Mouse (Mus musculus): ENCODE measurements around the gene Pmvk. TPM values are rescaled to one million over a fixed set of nuclear protein-coding genes. Genes with fewer than 3 reads are reported as not detected.

Gene Pmvk
- polyA plus RNA-seq, 1 experiment from 2014 or later: 27.7 TPM

DNA sequence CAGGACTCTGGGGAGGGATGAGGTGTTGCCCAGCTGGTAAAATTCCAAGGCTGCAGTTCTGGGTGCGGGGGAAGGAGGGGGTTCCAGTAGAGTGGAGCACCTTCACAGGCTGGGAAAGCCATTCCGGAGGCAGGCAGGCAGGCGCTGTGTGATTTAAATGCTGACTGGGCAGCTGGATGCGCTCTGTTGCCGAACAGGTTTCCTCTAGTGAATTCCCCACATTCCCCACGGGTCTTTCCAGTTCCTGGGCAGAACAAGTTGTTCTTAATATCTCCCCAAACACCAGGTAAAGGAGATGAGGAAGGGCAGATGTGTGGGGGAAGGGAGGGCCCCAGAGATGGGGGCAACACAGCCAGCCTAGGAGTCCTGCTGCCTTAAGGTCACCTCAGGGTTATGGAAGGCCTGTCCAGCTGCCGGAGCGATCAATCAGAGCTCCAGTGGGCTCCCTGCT, 38.4 kb downstream of the Pmvk start:
- Histone ChIP-seq H3K4me1 (replicated peaks; ENCODE audit: control insufficient read depth, insufficient read depth, low read length) (no peaks in the 10 kb centered on the region), H3K4me3 (ENCODE audit: low read depth, low read length) (no peak overlapping the region), H3K27ac (ENCODE audit: low read depth, low read length) (no peak overlapping the region), H3K4me2 (replicated peaks; ENCODE audit: low read depth) (no peak overlapping the region), H3K27me3 (replicated peaks; ENCODE audit: control insufficient read depth, insufficient read depth, low read length) (no peaks in the 10 kb centered on the region), H3K9ac (ENCODE audit: low read depth, low read length) (no peak overlapping the region), H3K9me3 (ENCODE audit: control insufficient read depth) (no peaks in the 10 kb centered on the region), H3K36me3 (ENCODE audit: control insufficient read depth, insufficient read depth) (no peaks in the 10 kb centered on the region)
- WGBS: 36% methylated on average over 8 of the region's 8 CpGs
- ATAC-seq: no peak
- no peak for TF ChIP-seq CTCF (IDR thresholded peaks at IDR 0.05; ENCODE audit: low read depth)

DNA sequence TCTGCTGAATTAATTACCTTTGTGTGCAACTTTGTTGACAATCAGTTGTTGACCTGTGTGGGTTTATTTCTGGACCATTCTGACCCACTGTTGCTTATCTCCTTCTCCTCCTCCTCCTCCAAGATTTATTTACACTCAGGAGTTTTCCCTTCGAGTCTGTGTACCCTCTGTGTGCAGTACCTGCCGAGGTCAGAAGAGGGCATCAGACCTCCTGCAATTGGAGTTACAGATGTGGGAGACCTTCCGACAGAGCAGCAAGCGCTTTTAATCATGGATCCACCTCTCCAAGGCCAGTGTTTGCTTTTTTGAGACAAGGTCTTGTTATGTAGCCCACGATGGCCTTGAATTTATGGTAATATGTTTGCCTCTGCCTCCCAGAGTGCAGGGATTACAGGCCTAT, 40.3 kb downstream of the Pmvk start:
- no peak overlapping the region for H3K27ac ChIP-seq (ENCODE audit: low read depth, low read length)
- H3K4me2 ChIP-seq (replicated peaks; ENCODE audit: low read depth): no peak overlapping the region
- ATAC-seq: no peak
- no peak overlapping the region for H3K9ac ChIP-seq (ENCODE audit: low read depth, low read length)
- no peaks in the 10 kb centered on the region for H3K4me1 ChIP-seq (replicated peaks; ENCODE audit: control insufficient read depth, insufficient read depth, low read length)
- H3K36me3 ChIP-seq (ENCODE audit: control insufficient read depth, insufficient read depth): no peaks in the 10 kb centered on the region
- no peaks in the 10 kb centered on the region for H3K9me3 ChIP-seq (ENCODE audit: control insufficient read depth)
- no peak overlapping the region for H3K4me3 ChIP-seq (ENCODE audit: low read depth, low read length)
- H3K27me3 ChIP-seq (replicated peaks; ENCODE audit: control insufficient read depth, insufficient read depth, low read length): no peaks in the 10 kb centered on the region
- WGBS: 87% methylated on average over 5 of the region's 5 CpGs
- peak; percentile 28; the same call in 1 of the 2 replicates for TF ChIP-seq CTCF (IDR thresholded peaks at IDR 0.05; ENCODE audit: low read depth)

DNA sequence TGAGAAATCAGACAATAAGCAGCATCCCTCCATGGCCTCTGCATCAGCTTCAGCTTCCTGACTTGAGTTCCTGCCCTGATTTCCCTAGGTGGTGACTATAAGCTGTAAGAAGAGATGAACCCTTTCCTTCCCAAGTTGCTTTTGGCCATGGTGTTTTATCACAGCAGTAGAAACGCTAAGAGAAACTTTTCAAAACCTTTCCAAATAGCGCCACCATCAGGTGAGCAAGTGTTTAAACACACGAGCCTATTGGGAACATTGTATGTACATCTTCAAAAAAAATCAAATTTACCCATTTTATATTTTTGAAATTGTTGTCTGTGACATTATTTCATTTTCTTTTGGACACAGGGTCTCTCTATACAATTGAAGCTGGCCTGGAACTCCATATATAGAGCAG, 42.0 kb downstream of the Pmvk start:
- Histone ChIP-seq H3K36me3 (ENCODE audit: control insufficient read depth, insufficient read depth) (no peaks in the 10 kb centered on the region), H3K27ac (ENCODE audit: low read depth, low read length) (no peak overlapping the region), H3K4me2 (replicated peaks; ENCODE audit: low read depth) (no peak overlapping the region), H3K9me3 (ENCODE audit: control insufficient read depth) (no peaks in the 10 kb centered on the region), H3K27me3 (replicated peaks; ENCODE audit: control insufficient read depth, insufficient read depth, low read length) (no peaks in the 10 kb centered on the region), H3K4me1 (replicated peaks; ENCODE audit: control insufficient read depth, insufficient read depth, low read length) (no peaks in the 10 kb centered on the region), H3K9ac (ENCODE audit: low read depth, low read length) (no peak overlapping the region), H3K4me3 (ENCODE audit: low read depth, low read length) (no peak overlapping the region)
- TF ChIP-seq CTCF (IDR thresholded peaks at IDR 0.05; ENCODE audit: low read depth): no peak
- 72% methylated on average over 3 of the region's 3 CpGs for WGBS
- no peak for ATAC-seq

DNA sequence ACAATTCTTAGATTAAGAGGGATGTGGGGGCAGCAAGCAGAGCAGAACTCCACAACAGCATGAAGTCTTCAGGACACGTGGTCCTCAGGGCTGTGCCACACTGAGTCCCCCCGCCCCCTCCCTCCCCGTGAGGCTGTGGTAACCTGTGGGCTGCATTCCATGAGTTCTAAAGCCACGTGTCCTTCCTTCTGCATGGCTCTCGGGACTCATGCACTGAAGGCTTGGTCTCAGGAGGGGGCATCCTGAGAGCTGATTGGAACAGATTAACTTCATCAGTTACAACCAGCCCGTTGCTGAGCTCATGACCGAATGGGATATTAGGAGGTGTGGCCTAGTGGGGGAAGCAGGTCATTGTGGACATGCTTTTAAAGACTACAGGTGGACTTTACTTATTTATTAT, 45.4 kb downstream of the Pmvk start:
- Histone ChIP-seq H3K27ac (ENCODE audit: low read depth, low read length) (no peak overlapping the region), H3K27me3 (replicated peaks; ENCODE audit: control insufficient read depth, insufficient read depth, low read length) (no peaks in the 10 kb centered on the region), H3K9ac (ENCODE audit: low read depth, low read length) (no peak overlapping the region), H3K9me3 (ENCODE audit: control insufficient read depth) (no peaks in the 10 kb centered on the region), H3K36me3 (ENCODE audit: control insufficient read depth, insufficient read depth) (no peaks in the 10 kb centered on the region), H3K4me3 (ENCODE audit: low read depth, low read length) (no peak overlapping the region), H3K4me2 (replicated peaks; ENCODE audit: low read depth) (no peak overlapping the region), H3K4me1 (replicated peaks; ENCODE audit: control insufficient read depth, insufficient read depth, low read length) (no peaks in the 10 kb centered on the region)
- no peak for TF ChIP-seq CTCF (IDR thresholded peaks at IDR 0.05; ENCODE audit: low read depth)
- no peak for ATAC-seq
- 55% methylated on average over 7 of the region's 7 CpGs for WGBS

DNA sequence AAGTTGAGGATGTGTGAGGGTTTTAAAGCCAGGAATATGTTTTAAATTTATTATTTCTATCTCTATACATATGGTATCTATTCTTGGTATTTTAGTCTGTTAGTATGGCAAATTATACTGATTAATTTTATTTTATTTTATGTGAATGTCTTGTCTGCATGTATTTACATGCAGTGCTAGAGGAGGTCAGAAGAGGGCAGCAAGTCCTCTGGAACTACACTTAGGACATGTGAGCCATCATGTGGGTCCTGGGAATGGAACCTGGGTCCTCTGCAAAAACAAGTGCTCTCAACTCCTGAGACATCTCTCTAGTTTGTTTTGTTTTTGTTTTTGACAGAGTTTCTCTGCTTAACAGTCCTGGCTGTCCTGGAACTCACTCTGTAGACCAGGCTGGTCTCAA, 47.1 kb downstream of the Pmvk start:
- peak; percentile 55 for TF ChIP-seq CTCF (IDR thresholded peaks at IDR 0.05; ENCODE audit: low read depth)
- Histone ChIP-seq H3K4me1 (replicated peaks; ENCODE audit: control insufficient read depth, insufficient read depth, low read length) (no peaks in the 10 kb centered on the region), H3K9ac (ENCODE audit: low read depth, low read length) (no peak overlapping the region), H3K9me3 (ENCODE audit: control insufficient read depth) (no peaks in the 10 kb centered on the region), H3K4me3 (ENCODE audit: low read depth, low read length) (no peak overlapping the region), H3K36me3 (ENCODE audit: control insufficient read depth, insufficient read depth) (no peaks in the 10 kb centered on the region), H3K27me3 (replicated peaks; ENCODE audit: control insufficient read depth, insufficient read depth, low read length) (no peaks in the 10 kb centered on the region), H3K4me2 (replicated peaks; ENCODE audit: low read depth) (no peak overlapping the region), H3K27ac (ENCODE audit: low read depth, low read length) (no peak overlapping the region)
- no peak for ATAC-seq

DNA sequence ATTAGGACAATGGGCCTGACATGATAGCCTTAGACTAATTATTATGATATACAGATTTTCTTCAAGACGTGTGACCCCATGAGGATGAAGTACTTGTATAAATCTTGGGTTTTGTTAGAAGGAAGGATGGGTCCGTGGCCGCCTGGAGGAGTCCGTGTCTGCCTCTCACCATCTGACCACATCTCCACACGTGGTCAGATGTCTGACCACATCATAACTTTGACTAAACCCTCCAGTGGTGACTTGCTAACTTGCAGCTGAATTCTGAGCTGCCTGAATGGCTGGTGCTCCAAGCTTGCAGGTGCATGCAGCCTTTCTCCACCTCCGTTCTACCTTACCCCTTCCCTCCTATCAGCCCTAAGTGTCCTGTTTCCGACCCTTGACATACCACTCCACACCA, 48.2 kb downstream of the Pmvk start:
- TF ChIP-seq CTCF (IDR thresholded peaks at IDR 0.05; ENCODE audit: low read depth): no peak
- H3K4me2 ChIP-seq (replicated peaks; ENCODE audit: low read depth): no peak overlapping the region
- no peak overlapping the region for H3K4me3 ChIP-seq (ENCODE audit: low read depth, low read length)
- 74% methylated on average over 7 of the region's 7 CpGs for WGBS
- no peaks in the 10 kb centered on the region for H3K4me1 ChIP-seq (replicated peaks; ENCODE audit: control insufficient read depth, insufficient read depth, low read length)
- no peak for ATAC-seq
- H3K9ac ChIP-seq (ENCODE audit: low read depth, low read length): no peak overlapping the region
- no peaks in the 10 kb centered on the region for H3K36me3 ChIP-seq (ENCODE audit: control insufficient read depth, insufficient read depth)
- no peaks in the 10 kb centered on the region for H3K9me3 ChIP-seq (ENCODE audit: control insufficient read depth)
- no peaks in the 10 kb centered on the region; the same call in 1 of the 2 replicates for H3K27me3 ChIP-seq (replicated peaks; ENCODE audit: control insufficient read depth, insufficient read depth, low read length)
- H3K27ac ChIP-seq (ENCODE audit: low read depth, low read length): no peak overlapping the region

DNA sequence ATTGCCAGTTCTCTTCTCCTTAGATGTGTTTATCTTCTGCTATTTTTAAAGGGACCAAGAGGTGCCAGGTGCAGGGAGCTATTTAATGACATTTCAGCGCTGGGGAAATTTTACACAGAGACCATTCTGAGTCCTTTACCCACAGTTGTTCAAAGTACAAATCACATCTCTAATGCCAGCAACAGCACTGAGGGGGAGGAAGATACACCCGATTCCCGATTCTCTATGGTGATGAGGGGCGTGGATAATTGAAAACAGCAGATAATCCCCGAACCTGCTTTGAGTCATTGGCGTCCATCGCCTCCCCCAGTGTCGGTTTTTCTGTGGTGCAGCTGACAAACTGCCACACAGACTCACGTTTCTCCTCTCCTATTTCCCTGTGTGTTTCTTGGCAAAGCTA, 53.7 kb downstream of the Pmvk start:
- Histone ChIP-seq H3K36me3 (ENCODE audit: control insufficient read depth, insufficient read depth) (no peaks in the 10 kb centered on the region), H3K9me3 (ENCODE audit: control insufficient read depth) (no peaks in the 10 kb centered on the region), H3K27ac (ENCODE audit: low read depth, low read length) (no peak overlapping the region), H3K27me3 (replicated peaks; ENCODE audit: control insufficient read depth, insufficient read depth, low read length) (peaks cover 8% of the 10 kb centered on the region), H3K4me1 (replicated peaks; ENCODE audit: control insufficient read depth, insufficient read depth, low read length) (no peaks in the 10 kb centered on the region), H3K4me2 (replicated peaks; ENCODE audit: low read depth) (no peak overlapping the region), H3K4me3 (ENCODE audit: low read depth, low read length) (no peak overlapping the region), H3K9ac (ENCODE audit: low read depth, low read length) (no peak overlapping the region)
- no peak for TF ChIP-seq CTCF (IDR thresholded peaks at IDR 0.05; ENCODE audit: low read depth)
- ATAC-seq: no peak
- 35% methylated on average over 9 of the region's 9 CpGs for WGBS

Data from intestine, postnatal 0 days (tissue).